In genomic region chr1:164576856-164577489, GRCm38 (mm10) we compare ENCODE assay signal across 8 mouse cellular contexts.
DNase-seq lines count a peak whose midpoint lies in the region; ATAC-seq and TF ChIP-seq lines count a peak whose summit lies in the region.
"Had no signal": no experiment of that assay in that cellular context is flagged by ENCODE, and none has a peak within 500 bp of the region (broad histone marks: within the 10 kb centered on the region; RNA-seq: fewer than 3 reads in every experiment).

No protein-coding gene starts in this region.

- H3K9me3 ChIP-seq in forebrain, embryonic 11.5 days (ENCODE audit: control insufficient read depth, low read length), result no peaks in the 10 kb centered on the region
- no peaks in the 10 kb centered on the region for H3K9me3 ChIP-seq in hindbrain, embryonic 14.5 days (ENCODE audit: control insufficient read depth, low read length)

- H3K27me3 ChIP-seq in forebrain, embryonic 11.5 days (ENCODE audit: control insufficient read depth, insufficient read depth, low read length), result no peaks in the 10 kb centered on the region
- H3K27me3 ChIP-seq in hindbrain, embryonic 14.5 days (ENCODE audit: control insufficient read depth, insufficient read depth, low read length), result no peaks in the 10 kb centered on the region

- H3K4me1 ChIP-seq in forebrain, embryonic 11.5 days (replicated peaks; ENCODE audit: control insufficient read depth, insufficient read depth, low read length), result no peaks in the 10 kb centered on the region; the same call in 1 of the 2 replicates
- peaks cover 9% of the 10 kb centered on the region; the same call in 1 of the 2 replicates for H3K4me1 ChIP-seq in hindbrain, embryonic 14.5 days (replicated peaks; ENCODE audit: control insufficient read depth, insufficient read depth, low read length)
- H3K4me1 ChIP-seq in lung, adult 2 months (ENCODE audit: control insufficient read depth, insufficient read depth, low read length), result no peaks in the 10 kb centered on the region; the same call in 1 of the 2 replicates

- H3K27ac ChIP-seq in forebrain, embryonic 11.5 days (ENCODE audit: low read depth, low read length), result peak overlapping the region; percentile 78; the same call in 1 of the 2 replicates
- H3K27ac ChIP-seq in hindbrain, embryonic 14.5 days, result no peak overlapping the region
- H3K27ac ChIP-seq: liver, embryonic 14.5 days had no signal

- peak; percentile 49 for DNase-seq in forebrain, embryonic 11.5 days (ENCODE audit: low spot score)
- DNase-seq in hindbrain, embryonic 14.5 days (ENCODE audit: low spot score), result no peak
- peak; percentile 43 for DNase-seq in mesoderm, embryonic 11.5 days (ENCODE audit: low read depth, low spot score)
- peak; percentile 41 for DNase-seq in right cerebral cortex, postnatal 14 days
- no peak for DNase-seq in lung, adult 2 months
- no peak for DNase-seq in cerebellum, adult 9-11 months
- no peak for DNase-seq in cerebellum, adult 18-20 months

- TF ChIP-seq CTCF in lung, adult 2 months (IDR thresholded peaks at IDR 0.05; ENCODE audit: insufficient read depth, low read length), result no peak

- peak; percentile 81 for ATAC-seq in forebrain, embryonic 11.5 days (replicated peaks; ENCODE audit: low FRiP score)
- peak; percentile 67; the same call in 1 of the 2 replicates for ATAC-seq in hindbrain, embryonic 14.5 days (ENCODE audit: low FRiP score)

- no peak overlapping the region for H3K9ac ChIP-seq in forebrain, embryonic 11.5 days (ENCODE audit: low read length)
- no peak overlapping the region for H3K9ac ChIP-seq in hindbrain, embryonic 14.5 days
- H3K9ac ChIP-seq: liver, embryonic 14.5 days had no signal

- no peak overlapping the region for H3K4me2 ChIP-seq in forebrain, embryonic 11.5 days (ENCODE audit: low read depth, low read length, severe bottlenecking)
- H3K4me2 ChIP-seq in hindbrain, embryonic 14.5 days (replicated peaks), result 0 out of 2 replicates have a peak overlapping the region, but pooled peaks have one; percentile 2

- no peak overlapping the region for H3K4me3 ChIP-seq in forebrain, embryonic 11.5 days (ENCODE audit: low read depth, low read length)
- H3K4me3 ChIP-seq in hindbrain, embryonic 14.5 days (replicated peaks; ENCODE audit: low read length), result no peak overlapping the region
- no peak overlapping the region for H3K4me3 ChIP-seq in lung, adult 2 months (replicated peaks; ENCODE audit: extremely low read depth, low read depth, low read length)

- no peaks in the 10 kb centered on the region for H3K36me3 ChIP-seq in forebrain, embryonic 11.5 days (ENCODE audit: control insufficient read depth, insufficient read depth, low read length)
- H3K36me3 ChIP-seq in hindbrain, embryonic 14.5 days (replicated peaks; ENCODE audit: control insufficient read depth, insufficient read depth), result no peaks in the 10 kb centered on the region

- 37% methylated on average over 14 of the region's 14 CpGs for WGBS in forebrain, embryonic 11.5 days
- WGBS in hindbrain, embryonic 14.5 days, result 21% methylated on average over 14 of the region's 14 CpGs
- WGBS in lung, adult 2 months, result 71% methylated on average over 14 of the region's 14 CpGs

- no peak for TF ChIP-seq POLR2A in lung, adult 2 months (IDR thresholded peaks at IDR 0.05; ENCODE audit: borderline replicate concordance, extremely low read depth, low read depth, low read length)

Comparison
In these comparisons a context has a peak if more than half of its experiments do, and no peak if none do; other contexts are left out.
1. DNase-seq: peak in forebrain, embryonic 11.5 days (single experiment), mesoderm, embryonic 11.5 days (single experiment) and right cerebral cortex, postnatal 14 days (single experiment); none in hindbrain, embryonic 14.5 days (single experiment), lung, adult 2 months (single experiment), cerebellum, adult 9-11 months (single experiment) and cerebellum, adult 18-20 months (0 of 2).